Mouse (Mus musculus) heart, embryonic 13.5 days (tissue): Measurements from ENCODE around the gene Ndst4. TPM values are rescaled to one million over a fixed set of nuclear protein-coding genes. Genes with fewer than 3 reads are reported as not detected.

Experiments
- ATAC-seq: fragments of 200-750 bp; cut with Nextera tagmentation; 2 replicates; pipeline ENCODE4 v1.8.0; 2017; ENCODE audit warnings: moderate TSS enrichment; ENCODE audit not compliant: insufficient number of reproducible peaks, low FRiP score, low TSS enrichment; ENCODE audit errors: extremely low read depth
- H3K27ac ChIP-seq: fragments of 300-500 bp; sonication (generic); replicated peaks from 2 replicates; pipeline ENCODE4 v1.5.1; 2015; ENCODE audit warnings: moderate library complexity, mild to moderate bottlenecking, inconsistent platforms
- H3K27me3 ChIP-seq: fragments of 300-500 bp; sonication (generic); replicated peaks from 2 replicates; pipeline ENCODE4 v1.6.1; 2015; ENCODE audit warnings: mild to moderate bottlenecking, inconsistent platforms
- H3K36me3 ChIP-seq: fragments of 300-500 bp; sonication (generic); 2 replicates; pipeline ENCODE4 v1.6.1; 2015; ENCODE audit warnings: mild to moderate bottlenecking, inconsistent platforms
- H3K4me1 ChIP-seq: fragments of 300-500 bp; sonication (generic); 2 replicates; pipeline ENCODE4 v1.6.1; 2015; ENCODE audit warnings: inconsistent platforms
- H3K4me2 ChIP-seq: fragments of 300-500 bp; sonication (generic); 2 replicates; pipeline ENCODE4 v1.6.1; 2015; ENCODE audit warnings: inconsistent platforms, mild to moderate bottlenecking, moderate library complexity
- H3K4me3 ChIP-seq: fragments of 300-500 bp; sonication (generic); 2 replicates; pipeline ENCODE4 v1.5.1; 2015; ENCODE audit warnings: moderate library complexity, mild to moderate bottlenecking, inconsistent platforms
- H3K9ac ChIP-seq: fragments of 300-500 bp; sonication (generic); 2 replicates; pipeline ENCODE4 v1.6.1; 2015; ENCODE audit warnings: inconsistent platforms, mild to moderate bottlenecking, moderate library complexity
- H3K9me3 ChIP-seq: fragments of 300-500 bp; sonication (generic); 2 replicates; pipeline ENCODE4 v1.6.1; 2016; ENCODE audit warnings: inconsistent platforms
- WGBS: fragments of 180-500 bp; shearing (Covaris S2); methylation state at CpG from one replicate; pipeline ENCODE4 v1.1.7; 2015; ENCODE audit warnings: mixed read lengths; 5-methylcytosine and 5-hydroxymethylcytosine counted together
- polyA plus RNA-seq: library from polyadenylated mRNA; unstranded; fragments of >200 nt; fragmentation: Nextera tagmentation; extraction: Ambion mirVana; gene quantifications from 2 replicates; pipeline ENCODE4 v1.2.1, GENCODE M21; 2015

The Ndst4 gene
- 0.13 and 0.37 TPM in 2 replicates for polyA plus RNA-seq

- H3K4me3 ChIP-seq: peak within 1 kb of the TSS; percentile 53
- H3K9me3 ChIP-seq: no peaks in the 10 kb centered on the region
- H3K4me1 ChIP-seq: peaks cover 12% of the 10 kb centered on the region
- H3K27ac ChIP-seq: 0 out of 2 replicates have a peak within 1 kb of the TSS, but pooled peaks have one; percentile 12
- no peak for ATAC-seq
- 24% methylated on average over 14 of the region's 14 CpGs for WGBS
- peak within 1 kb of the TSS; percentile 69 for H3K4me2 ChIP-seq
- no peaks in the 10 kb centered on the region for H3K36me3 ChIP-seq
- peak within 1 kb of the TSS; percentile 72 for H3K9ac ChIP-seq
- no peaks in the 10 kb centered on the region for H3K27me3 ChIP-seq
Observed at GRCm38 (mm10) chr3:125403601-125404396, at the start of gene Ndst4. Gene Ndst4, plus strand, starts transcription at chr3:125404076.

GRCm38 (mm10) chr3:125397443-125397842 is 6.4 kb upstream of the Ndst4 start:
- 69% methylated on average over 3 of the region's 3 CpGs for WGBS
- Histone ChIP-seq H3K27ac (no peak overlapping the region), H3K4me3 (no peak overlapping the region), H3K9me3 (no peaks in the 10 kb centered on the region), H3K9ac (no peak overlapping the region), H3K27me3 (no peaks in the 10 kb centered on the region), H3K4me2 (no peak overlapping the region), H3K4me1 (no peaks in the 10 kb centered on the region), H3K36me3 (no peaks in the 10 kb centered on the region)
- ATAC-seq: no peak

GRCm38 (mm10) chr3:125406456-125406855 is 2.6 kb downstream of the Ndst4 start:
- no peak for ATAC-seq
- Histone ChIP-seq H3K9me3 (no peaks in the 10 kb centered on the region), H3K27ac (no peak overlapping the region), H3K27me3 (no peaks in the 10 kb centered on the region), H3K4me3 (no peak overlapping the region), H3K4me2 (peak overlapping the region; percentile 24), H3K4me1 (peaks cover 12% of the 10 kb centered on the region), H3K9ac (no peak overlapping the region), H3K36me3 (no peaks in the 10 kb centered on the region)
- WGBS: 28% methylated on average over 2 of the region's 2 CpGs

DNA sequence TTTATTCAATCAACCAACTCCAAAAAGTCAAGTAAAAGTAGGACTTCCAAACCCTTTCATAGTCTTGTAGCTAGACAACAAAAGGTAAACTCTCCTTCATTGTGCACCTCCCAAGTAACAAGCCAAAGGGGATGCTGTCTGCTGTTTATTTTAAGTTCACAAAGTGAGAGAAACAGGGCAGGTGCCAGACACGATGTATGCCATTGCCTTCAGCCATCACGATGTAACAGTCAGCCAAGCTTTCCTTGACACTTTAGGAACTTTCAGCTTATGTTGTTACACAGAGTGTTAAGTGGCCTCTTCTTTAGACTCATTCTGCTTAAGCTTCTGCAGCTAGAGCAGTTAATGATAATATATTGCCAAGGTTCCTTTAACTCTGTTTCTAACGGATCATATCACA is 3.1 kb downstream of the Ndst4 start:
- H3K4me1 ChIP-seq: peaks cover 12% of the 10 kb centered on the region
- no peak overlapping the region for H3K4me3 ChIP-seq
- H3K9me3 ChIP-seq: no peaks in the 10 kb centered on the region
- no peak overlapping the region for H3K27ac ChIP-seq
- H3K27me3 ChIP-seq: no peaks in the 10 kb centered on the region
- WGBS: 40% methylated on average over 3 of the region's 3 CpGs
- peak overlapping the region; percentile 24 for H3K4me2 ChIP-seq
- ATAC-seq: no peak
- H3K36me3 ChIP-seq: no peaks in the 10 kb centered on the region
- no peak overlapping the region for H3K9ac ChIP-seq

DNA sequence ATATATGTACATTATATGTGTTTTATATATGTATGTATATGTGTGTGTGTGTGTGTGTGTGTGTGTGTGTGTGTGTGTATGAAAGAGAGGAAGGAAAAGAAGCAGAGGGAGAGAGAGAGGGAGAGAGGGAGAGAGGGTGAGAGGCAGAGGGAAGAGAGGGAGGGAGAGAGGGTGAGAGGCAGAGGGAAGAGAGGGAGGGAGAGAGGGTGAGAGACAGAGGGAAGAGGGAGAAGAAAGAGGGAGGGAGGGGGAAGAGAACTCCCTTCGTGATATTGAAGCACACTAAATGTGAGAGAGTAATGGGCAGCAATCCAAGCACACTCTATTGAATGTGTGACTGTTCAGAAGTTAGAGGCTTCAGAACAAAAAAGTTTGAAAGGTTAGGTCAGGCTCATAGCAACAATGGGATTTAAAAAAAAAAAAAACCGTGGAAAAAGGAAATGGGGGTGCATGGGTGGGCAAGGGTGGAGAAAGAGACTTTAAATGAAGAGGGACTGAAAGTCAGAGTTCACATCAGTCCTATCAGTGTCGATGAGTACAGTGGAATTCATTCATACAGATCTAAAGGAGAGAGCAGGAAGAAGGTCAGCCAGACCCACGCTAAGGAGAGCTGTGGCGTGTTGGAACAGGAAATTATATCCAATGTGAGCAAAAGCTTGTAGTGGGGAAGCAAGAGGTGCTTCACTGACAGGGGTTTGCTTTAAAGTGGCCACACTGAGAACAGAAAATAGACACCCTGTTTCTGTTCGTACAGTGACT is 63.2 kb downstream of the Ndst4 start:
- Histone ChIP-seq H3K9me3 (no peaks in the 10 kb centered on the region), H3K4me2 (peak overlapping the region; percentile 30), H3K9ac (no peak overlapping the region), H3K4me3 (no peak overlapping the region), H3K27ac (no peak overlapping the region), H3K36me3 (no peaks in the 10 kb centered on the region), H3K4me1 (peaks cover 5% of the 10 kb centered on the region; the same call in 1 of the 2 replicates), H3K27me3 (no peaks in the 10 kb centered on the region)
- ATAC-seq: no peak
- WGBS: 28% methylated on average over 6 of the region's 6 CpGs

DNA sequence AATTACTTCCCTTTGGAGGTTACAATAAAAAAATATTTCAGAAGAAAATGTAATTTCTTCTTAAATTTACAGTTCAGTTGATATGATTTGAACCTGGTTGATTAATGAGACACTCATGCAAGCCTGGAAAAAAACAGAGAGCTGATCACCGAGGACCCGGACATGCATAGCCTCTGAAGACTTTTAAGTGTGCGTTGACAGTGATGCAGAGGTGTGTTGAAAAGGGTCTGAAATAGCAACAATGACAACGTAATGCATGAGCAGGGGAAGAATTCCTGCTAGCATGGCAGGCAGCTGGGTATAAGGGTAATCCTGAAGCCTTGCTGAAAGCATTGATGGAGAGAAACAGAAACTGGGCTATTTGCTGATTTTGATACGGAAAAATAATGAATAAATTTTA is 106.2 kb downstream of the Ndst4 start:
- no peak overlapping the region for H3K9ac ChIP-seq
- ATAC-seq: peak; percentile 51
- 34% methylated on average over 5 of the region's 5 CpGs for WGBS
- no peaks in the 10 kb centered on the region for H3K27me3 ChIP-seq
- peaks cover 14% of the 10 kb centered on the region for H3K4me1 ChIP-seq
- H3K9me3 ChIP-seq: no peaks in the 10 kb centered on the region
- no peak overlapping the region for H3K4me3 ChIP-seq
- H3K36me3 ChIP-seq: no peaks in the 10 kb centered on the region
- H3K4me2 ChIP-seq: no peak overlapping the region
- no peak overlapping the region for H3K27ac ChIP-seq

DNA sequence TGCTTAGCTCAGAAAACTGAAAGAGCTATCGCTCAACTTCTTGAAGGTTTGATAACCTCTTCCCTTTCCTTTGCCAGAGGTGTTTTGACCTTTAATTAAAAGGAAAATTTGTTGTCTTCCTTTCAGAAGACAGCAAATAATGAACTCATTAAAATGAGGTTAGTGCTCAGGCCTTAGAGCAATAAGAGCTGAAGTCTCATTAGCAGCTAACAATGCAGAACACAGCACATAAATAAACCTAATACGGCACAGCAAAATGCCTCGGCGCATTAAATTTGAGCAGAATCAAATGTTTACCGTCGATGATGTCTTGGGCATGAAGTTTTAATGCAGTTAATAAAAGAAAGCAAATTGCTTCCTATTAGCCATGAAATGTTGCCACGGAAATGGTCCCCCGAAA is 129.5 kb downstream of the Ndst4 start:
- Histone ChIP-seq H3K27me3 (no peaks in the 10 kb centered on the region), H3K27ac (no peak overlapping the region), H3K4me3 (no peak overlapping the region), H3K4me1 (no peaks in the 10 kb centered on the region), H3K4me2 (no peak overlapping the region), H3K9ac (no peak overlapping the region), H3K36me3 (no peaks in the 10 kb centered on the region), H3K9me3 (no peaks in the 10 kb centered on the region)
- ATAC-seq: no peak
- WGBS: 86% methylated on average over 8 of the region's 8 CpGs

DNA sequence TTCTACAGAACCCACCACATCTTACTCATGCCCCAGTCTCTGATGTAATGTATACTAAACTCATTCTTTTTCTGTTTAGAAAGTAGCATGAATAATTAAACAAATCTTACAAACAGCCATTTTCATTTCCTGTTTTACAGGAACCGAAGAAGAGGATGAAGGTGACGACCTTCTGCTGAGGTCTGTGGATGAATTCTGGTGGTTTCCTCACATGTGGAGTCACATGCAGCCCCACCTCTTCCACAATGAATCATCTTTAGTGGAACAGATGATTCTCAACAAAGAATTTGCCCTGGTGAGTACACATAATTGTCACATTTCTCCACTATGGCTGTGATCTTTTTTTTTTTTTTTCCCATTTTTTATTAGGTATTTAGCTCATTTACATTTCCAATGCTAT is 166.7 kb downstream of the Ndst4 start:
- Histone ChIP-seq H3K36me3 (no peaks in the 10 kb centered on the region), H3K4me1 (no peaks in the 10 kb centered on the region), H3K9ac (no peak overlapping the region), H3K27me3 (no peaks in the 10 kb centered on the region), H3K27ac (no peak overlapping the region), H3K4me3 (no peak overlapping the region), H3K4me2 (no peak overlapping the region), H3K9me3 (no peaks in the 10 kb centered on the region)
- 76% methylated on average over 2 of the region's 2 CpGs for WGBS
- no peak for ATAC-seq

DNA sequence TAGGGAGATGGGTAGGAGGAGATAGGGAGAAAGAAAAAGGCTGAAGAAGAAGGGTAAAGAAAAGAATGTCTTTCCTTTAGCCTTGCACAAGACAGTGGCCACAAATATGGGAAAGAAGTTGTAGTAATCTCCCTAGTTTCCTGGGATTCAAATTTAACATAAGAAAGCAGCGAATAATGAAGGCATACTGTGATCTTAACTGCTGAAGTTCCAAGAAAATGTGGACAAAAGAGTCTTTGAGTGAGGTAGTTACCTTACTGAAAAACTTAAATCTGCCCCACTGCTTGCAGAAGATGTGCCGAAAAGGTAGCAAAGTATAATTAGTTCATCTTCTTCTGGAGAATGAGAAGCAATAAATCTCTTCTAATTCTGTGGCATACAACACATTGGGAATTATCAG is 228.4 kb downstream of the Ndst4 start:
- H3K4me2 ChIP-seq: no peak overlapping the region
- H3K9me3 ChIP-seq: no peaks in the 10 kb centered on the region
- no peak overlapping the region for H3K4me3 ChIP-seq
- H3K9ac ChIP-seq: no peak overlapping the region
- H3K4me1 ChIP-seq: no peaks in the 10 kb centered on the region
- no peaks in the 10 kb centered on the region for H3K27me3 ChIP-seq
- WGBS: 71% methylated on average over 2 of the region's 2 CpGs
- no peak for ATAC-seq
- no peaks in the 10 kb centered on the region for H3K36me3 ChIP-seq
- no peak overlapping the region for H3K27ac ChIP-seq

- Histone ChIP-seq H3K4me2 (no peak overlapping the region), H3K9me3 (no peaks in the 10 kb centered on the region), H3K27ac (no peak overlapping the region), H3K4me3 (no peak overlapping the region), H3K36me3 (no peaks in the 10 kb centered on the region), H3K9ac (no peak overlapping the region), H3K4me1 (no peaks in the 10 kb centered on the region), H3K27me3 (no peaks in the 10 kb centered on the region)
- no peak for ATAC-seq
- WGBS: 28% methylated on average over 3 of the region's 3 CpGs
Observed at GRCm38 (mm10) chr3:125655009-125655635, 251.2 kb downstream of the Ndst4 start.

GRCm38 (mm10) chr3:125660114-125660717 is 256.3 kb downstream of the Ndst4 start:
- Histone ChIP-seq H3K4me2 (no peak overlapping the region), H3K27me3 (no peaks in the 10 kb centered on the region), H3K9ac (no peak overlapping the region), H3K4me1 (no peaks in the 10 kb centered on the region), H3K4me3 (no peak overlapping the region), H3K27ac (no peak overlapping the region), H3K9me3 (no peaks in the 10 kb centered on the region), H3K36me3 (no peaks in the 10 kb centered on the region)
- WGBS: 71% methylated on average over 3 of the region's 3 CpGs
- ATAC-seq: no peak
